Mouse (Mus musculus) erythroid progenitor cell, adult 5-6 weeks (primary cell): ENCODE data around the gene 3830406C13Rik. TPM values are rescaled to one million over a fixed set of nuclear protein-coding genes. Genes with fewer than 3 reads are reported as not detected.
"Not testable (repeated sequence)": the region's sequence is repeated elsewhere in the genome, so short reads cannot be mapped to it uniquely, and the experiment has no call there.

Experiments
- ATAC-seq: replicated peaks from 2 replicates; pipeline ENCODE4 v1.8.0; 2016; ENCODE audit warnings: moderate number of reproducible peaks, mild to moderate bottlenecking, moderate TSS enrichment, inconsistent platforms; ENCODE audit not compliant: poor library complexity, low FRiP score, severe bottlenecking
- total RNA-seq, 2 experiments: library from RNA; stranded (forward) in 1 of 2; stranded (reverse) in 1 of 2; fragments of 150-400 nt in 1 of 2; fragments of 186-747, 209-891 nt in 1 of 2; gene quantifications; 2 replicates each; pipeline versions ENCODE4 v1.2.3 to v1.2.4; 2015 to 2017; ENCODE audit warnings: low replicate concordance in 2 of 2

Gene 3830406C13Rik
- total RNA-seq (2015; ENCODE audit: low replicate concordance) (1.7 and 10.8 TPM in 2 replicates), total RNA-seq (2017; ENCODE audit: low replicate concordance) (4.5 and 12.2 TPM in 2 replicates)

DNA sequence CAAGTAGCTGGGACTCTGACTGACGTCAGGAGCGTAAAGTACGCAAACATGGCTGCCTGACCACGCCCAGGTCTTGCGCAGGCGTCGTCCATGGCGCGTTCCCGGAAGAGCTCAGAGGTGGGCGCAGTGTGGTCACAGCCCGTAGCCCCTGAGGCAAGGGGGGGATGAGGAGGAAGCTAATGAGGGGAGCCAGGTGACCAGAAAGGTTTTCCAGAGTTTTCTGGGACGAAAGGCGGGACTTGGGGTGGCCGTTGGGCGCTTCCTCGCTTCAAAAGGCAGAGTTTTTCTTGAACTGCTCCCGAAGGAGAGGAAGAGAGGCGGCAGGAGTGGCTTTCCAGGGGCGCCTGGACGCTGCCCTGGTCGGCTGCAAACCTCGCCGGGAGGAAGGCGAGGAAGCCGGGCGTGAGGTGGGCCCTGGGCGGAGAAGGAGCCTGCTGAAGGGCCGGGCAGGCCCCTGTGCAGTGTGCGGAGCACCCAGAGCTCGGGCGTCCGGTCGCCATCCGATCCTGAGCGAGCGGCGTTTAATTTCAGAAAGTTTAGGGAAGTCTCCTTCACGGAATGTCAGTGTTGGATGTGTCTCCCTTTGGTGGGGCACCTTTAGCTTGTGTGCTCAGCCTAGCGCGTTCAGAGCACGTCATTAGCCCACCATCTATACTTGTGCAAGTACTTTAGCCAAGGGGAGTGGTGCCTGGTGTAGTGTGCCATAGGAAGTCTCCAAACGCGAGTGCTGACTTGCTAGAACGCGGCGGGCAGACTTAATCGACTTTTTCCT is at the start of gene 3830406C13Rik:
Gene 3830406C13Rik (plus strand): TSS at position 33 of the 772 bp plus-strand sequence.
- ATAC-seq, result peak; percentile 90

GRCm38 (mm10) chr14:12243726-12244125 is 40.2 kb upstream of the 3830406C13Rik start:
- no peak for ATAC-seq

- ATAC-seq, result no peak
Observed at GRCm38 (mm10) chr14:12276031-12276430, 7.9 kb upstream of the 3830406C13Rik start.

DNA sequence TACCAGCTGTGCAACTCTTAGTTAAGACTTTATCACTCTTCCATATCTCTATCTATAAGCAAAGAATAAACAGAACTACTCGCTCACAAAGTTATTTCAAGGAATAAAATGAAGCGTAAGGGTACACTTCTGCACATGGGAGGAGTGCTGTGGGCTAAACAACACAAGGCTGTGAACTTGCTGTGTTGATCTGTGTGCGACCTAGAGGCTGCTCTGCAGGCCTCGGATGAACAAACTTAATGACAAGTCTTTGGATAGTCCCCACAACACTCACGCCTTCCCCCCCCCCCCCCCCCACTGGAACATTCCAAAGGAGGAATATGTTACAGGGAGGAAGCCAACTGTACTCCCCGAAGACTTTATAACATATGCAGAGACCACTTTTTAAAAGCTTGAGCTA is 332 bp upstream of the 3830406C13Rik start, which contains the start of gene Gm49355:
Gene Gm49355 (plus strand): TSS at position 336 of the 400 bp plus-strand sequence.
- ATAC-seq, result no peak

DNA sequence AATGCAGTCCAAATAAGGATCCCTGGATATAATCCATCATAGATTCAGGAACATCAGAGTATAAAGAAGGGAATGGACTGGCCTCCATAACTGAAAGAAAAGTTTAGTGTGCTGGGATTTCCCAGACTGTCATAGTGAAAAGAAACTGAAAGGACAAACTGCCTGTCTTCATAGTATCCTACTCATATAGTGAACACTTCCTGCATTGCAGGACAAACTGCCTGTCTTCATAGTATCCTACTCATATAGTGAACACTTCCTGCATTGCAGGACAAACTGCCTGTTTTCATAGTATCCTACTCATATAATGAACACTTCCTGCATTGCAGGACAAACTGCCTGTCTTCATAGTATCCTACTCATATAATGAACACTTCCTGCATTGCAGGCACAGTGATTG is 5.8 kb downstream of the 3830406C13Rik start:
- not testable (repeated sequence) for ATAC-seq

DNA sequence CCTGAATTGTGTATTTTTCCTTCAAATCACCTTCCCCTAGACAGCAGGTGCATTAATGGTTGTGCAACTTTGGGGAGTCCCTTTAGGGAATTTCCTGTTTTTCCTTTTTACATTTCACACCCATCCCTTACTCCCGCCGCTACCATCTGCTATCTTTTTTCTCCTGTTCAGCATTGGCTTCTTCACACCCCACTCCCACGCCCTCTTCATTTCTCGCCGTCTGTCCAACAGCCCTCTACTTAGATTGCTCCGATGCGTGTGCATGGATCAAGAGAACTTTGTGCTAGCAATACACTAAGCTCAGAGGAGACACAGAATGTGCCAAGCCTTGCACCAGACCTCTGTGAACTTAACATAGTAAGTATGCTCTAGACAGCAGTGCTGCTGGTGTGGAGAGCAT is 12.4 kb downstream of the 3830406C13Rik start:
- no peak for ATAC-seq

GRCm38 (mm10) chr14:12299171-12299570 is 15.2 kb downstream of the 3830406C13Rik start:
- no peak for ATAC-seq

DNA sequence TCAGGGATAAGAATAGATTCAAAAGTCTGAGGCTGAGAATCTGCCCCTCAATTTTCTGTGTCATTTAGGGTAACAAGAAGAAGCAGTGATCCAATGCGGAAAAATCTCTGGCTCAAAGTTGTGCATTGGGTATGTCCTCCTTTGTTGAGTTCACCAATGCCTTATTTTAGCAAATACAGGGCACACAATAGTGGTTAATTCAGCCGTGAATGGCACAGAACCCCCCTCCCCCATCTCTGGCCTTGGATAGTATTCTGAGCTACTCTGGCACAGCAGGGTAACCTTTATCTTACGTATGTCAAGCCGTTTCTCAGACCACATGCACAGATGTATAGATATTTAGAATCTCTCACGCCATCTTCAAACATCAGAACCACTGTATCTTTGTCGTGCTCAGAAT is 15.7 kb downstream of the 3830406C13Rik start:
- no peak for ATAC-seq

- ATAC-seq, result no peak
Observed at GRCm38 (mm10) chr14:12300275-12300674, 16.3 kb downstream of the 3830406C13Rik start.

DNA sequence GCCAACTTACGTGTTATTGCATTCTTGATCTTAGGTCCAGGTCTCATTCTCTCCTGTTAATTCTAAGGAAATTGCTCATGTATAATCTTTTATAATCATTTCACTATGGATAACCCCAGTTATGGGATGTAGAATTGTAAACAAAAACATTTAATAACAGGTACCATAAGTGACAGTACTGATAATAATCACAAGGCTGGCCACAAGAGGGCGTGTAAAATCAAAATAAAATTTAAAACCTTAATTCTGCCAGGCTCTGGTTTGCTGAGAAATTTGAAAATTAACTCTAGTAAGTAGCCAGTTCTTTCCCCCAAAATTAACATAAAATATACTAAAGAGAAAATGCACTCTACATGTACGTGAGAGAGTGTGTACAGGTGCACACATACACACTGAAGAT is 16.7 kb downstream of the 3830406C13Rik start:
- ATAC-seq, result no peak

DNA sequence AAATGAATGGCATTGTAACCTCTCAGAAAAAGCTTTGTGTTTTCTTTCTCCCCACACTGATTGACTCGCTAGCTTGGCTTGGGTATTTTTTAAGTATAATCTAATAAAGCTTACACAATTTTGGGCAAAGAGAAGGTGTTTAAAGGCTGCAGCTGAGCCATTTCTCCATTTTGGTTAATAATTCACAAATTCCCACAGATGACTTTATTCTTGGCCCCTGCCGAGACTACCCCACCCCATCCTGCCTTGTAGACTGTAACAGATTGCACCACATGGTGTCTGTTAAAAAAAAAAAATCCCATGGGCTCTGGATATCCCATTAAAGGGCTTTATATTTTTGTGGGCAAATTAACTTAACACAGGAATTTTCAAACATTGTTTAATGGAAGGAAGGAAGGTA is 19.1 kb downstream of the 3830406C13Rik start:
- no peak for ATAC-seq

- ATAC-seq, result no peak
Observed at GRCm38 (mm10) chr14:12333622-12334021, 49.6 kb downstream of the 3830406C13Rik start.

DNA sequence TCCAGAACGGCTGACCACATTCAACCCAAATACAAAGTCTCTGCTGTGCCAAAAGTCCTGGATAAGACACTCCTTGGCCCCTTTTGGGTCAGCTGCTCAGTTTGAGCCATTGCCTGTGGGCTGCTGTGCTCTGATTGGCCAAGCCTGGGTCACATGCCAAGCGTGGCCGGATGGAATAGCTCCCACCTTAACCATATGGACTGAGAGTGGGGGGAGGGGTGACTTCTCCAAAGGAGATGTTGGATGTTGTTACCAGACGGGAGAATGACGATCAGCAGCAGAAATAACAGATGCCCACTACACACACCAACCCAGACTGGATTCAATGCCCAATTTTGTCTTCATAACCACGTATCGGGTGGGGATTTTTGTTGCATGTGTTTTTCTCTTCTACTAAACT is 51.0 kb downstream of the 3830406C13Rik start:
- ATAC-seq, result no peak

DNA sequence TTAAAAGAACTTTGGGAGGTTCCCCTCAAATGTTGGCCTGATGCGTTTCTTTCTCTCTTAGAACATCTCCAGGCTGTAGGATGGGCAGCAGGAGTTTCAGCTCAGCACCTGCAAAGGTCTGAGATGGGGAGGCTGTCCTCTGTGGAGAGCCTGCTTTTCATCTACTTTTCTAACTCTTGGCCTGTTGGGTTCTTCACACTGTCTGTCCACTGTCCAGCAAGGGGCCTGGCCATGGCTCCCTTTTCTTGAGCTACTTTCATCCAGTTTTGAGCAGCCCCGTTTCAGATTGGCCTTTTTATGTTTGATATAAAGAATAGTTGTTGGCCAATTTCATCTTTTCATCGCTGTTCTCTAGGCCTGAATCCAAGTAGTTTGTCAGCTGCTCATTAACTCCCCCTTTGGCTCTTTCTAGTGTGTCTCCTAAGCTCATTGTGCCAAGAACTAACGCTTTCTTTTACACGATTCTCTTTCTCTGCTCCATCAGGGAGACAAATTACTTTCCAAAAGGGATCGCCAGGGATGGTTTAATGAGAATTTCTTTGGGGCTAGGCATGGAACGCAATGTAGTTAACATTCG is 53.5 kb downstream of the 3830406C13Rik start:
- ATAC-seq, result no peak

DNA sequence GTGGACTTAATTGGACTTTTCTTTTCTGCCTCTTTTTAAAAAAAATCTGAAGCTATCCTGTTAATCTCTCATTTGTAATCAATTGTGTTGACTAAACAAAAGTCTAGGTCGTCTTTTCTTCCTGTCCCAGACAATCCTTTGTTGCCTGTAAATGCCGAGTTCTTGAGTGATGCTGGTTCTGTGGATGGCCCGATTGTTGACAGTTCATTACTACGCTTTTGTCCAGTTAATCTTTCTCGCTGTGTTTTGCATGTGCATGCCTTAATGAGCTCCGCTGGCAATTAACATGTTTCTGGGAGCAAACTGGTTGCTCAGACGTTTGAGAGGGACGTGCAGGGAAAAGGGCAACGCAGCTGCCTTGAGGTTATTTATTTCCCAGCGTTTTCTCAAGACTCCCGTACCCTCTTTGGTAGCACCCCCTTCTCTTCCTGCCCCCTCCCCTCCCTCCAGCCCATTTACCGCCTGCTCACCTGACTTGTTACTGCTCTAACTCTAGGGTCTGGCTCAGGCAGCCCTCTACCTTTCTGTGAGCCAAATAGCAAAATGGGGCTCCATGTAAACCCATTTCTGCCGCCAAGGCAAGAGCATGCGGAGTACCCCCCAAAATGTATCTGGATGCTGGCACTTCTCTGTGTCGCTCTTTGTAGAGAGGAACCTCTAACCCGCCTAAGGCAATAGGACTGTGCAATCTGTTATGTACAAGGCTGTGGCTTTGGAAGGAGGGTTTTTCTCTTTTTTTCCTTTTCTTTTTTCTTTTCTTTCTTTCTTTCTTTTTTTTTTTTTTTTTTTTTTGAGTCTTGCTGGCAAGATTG is 54.2 kb downstream of the 3830406C13Rik start:
- no peak for ATAC-seq

GRCm38 (mm10) chr14:12338811-12339565 is 55.0 kb downstream of the 3830406C13Rik start:
- no peak for ATAC-seq

DNA sequence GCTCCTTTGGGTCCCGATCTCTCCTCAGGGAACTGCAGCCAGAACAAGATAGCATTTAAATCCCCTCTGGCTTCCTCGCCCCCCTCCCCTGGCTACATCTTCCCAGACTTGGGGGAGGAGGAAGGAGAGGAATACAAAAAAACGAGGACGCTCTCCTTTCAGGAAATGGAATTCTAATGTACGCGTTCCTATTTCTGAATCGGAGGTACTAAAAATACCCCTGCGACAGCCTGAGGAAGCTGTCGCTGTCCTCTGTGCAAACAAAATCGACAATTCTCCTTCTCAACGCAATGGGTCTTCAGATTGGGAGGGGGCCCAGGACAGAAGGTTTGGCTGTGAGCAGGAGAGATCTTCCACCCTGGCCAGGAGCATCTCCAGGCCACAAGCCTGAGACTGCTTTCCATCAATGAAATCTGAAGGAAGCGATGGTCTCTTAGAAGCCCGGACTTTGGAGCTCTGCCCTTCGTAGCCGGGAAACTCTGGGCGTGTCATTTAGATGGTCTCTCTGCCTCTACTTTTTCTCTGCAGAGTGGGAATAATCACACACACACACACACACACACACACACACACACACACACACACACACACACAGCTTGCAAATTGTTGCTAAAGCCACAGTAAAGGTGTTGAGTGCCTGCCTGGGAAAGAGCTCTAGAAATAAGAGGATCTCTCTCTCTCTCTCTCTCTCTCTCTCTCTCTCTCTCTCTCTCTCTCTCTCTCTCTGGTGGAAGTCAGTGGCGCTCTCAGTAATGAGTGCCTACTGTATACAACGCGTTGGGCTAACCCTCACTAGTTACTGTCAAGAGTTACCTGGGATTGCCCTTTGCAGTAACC is 56.5 kb downstream of the 3830406C13Rik start:
- ATAC-seq, result no peak

DNA sequence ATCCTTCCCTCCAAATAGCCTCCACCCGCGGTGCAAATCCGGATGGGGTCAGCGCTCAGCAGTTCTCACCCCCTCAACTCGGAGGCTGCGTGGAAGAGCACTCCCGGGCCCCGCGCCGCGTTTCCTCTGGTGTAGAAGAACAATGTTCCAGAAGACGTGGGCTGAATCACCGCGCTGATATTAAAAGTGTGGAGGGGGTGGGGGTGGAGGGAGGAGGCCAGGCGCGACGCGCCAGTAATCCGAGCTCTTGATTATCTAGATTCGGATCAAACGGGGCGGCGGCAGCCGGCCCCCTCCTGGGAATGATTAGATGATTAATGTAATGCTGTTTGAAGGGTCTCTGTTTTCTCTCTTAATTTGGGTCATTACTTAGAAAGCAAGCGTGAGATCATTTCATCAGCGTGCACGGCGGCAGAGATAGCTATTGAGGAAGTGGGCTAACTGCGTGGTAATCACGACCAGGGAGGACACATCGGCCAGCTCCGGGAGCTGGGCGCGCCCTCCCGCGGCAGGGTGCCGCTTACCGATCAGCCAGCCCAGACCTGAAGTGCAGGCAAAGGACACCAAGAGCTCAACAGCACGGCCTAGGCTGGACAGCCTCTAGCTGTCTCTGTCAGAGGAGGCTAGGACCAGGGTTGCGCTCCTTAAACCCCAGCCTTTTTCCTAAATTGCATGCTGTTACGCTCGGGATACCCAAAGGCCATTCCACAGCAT is 57.3 kb downstream of the 3830406C13Rik start:
- ATAC-seq, result no peak
